Mouse (Mus musculus) stomach, embryonic 16.5 days (tissue): ENCODE results near the gene Pgap3. TPM values are rescaled to one million over a fixed set of nuclear protein-coding genes. Genes with fewer than 3 reads are reported as not detected.

Experiments used
- ATAC-seq: fragments of 200-750 bp; cut with Nextera tagmentation; 2 replicates; pipeline ENCODE4 v1.8.0; 2017; ENCODE audit warnings: moderate number of reproducible peaks, moderate TSS enrichment; ENCODE audit not compliant: insufficient read depth, low FRiP score
- H3K27ac ChIP-seq: fragments of 300-500 bp; sonication (generic); 2 replicates; pipeline ENCODE4 v1.5.1; 2014; ENCODE audit warnings: low read length
- H3K27me3 ChIP-seq: fragments of 300-500 bp; sonication (generic); 2 replicates; pipeline ENCODE4 v1.6.1; 2014; ENCODE audit warnings: low read length, control low read depth, mixed read lengths; ENCODE audit not compliant: control insufficient read depth, insufficient read depth
- H3K36me3 ChIP-seq: fragments of 300-500 bp; sonication (generic); 2 replicates; pipeline ENCODE4 v1.6.1; 2014; ENCODE audit warnings: low read length; ENCODE audit not compliant: control insufficient read depth, insufficient read depth
- H3K4me1 ChIP-seq: fragments of 300-500 bp; sonication (generic); 2 replicates; pipeline ENCODE4 v1.6.1; 2014; ENCODE audit warnings: low read length, control low read depth, mixed read lengths; ENCODE audit not compliant: control insufficient read depth, insufficient read depth
- H3K4me2 ChIP-seq: fragments of 300-500 bp; sonication (generic); 2 replicates; pipeline ENCODE4 v1.6.1; 2014; ENCODE audit warnings: low read depth, low read length, mixed read lengths
- H3K4me3 ChIP-seq: fragments of 300-500 bp; sonication (generic); replicated peaks from 2 replicates; pipeline ENCODE4 v1.5.1; 2014; ENCODE audit warnings: mild to moderate bottlenecking, low read length
- H3K9ac ChIP-seq: fragments of 300-500 bp; sonication (generic); 2 replicates; pipeline ENCODE4 v1.6.1; 2014; ENCODE audit warnings: low read length
- H3K9me3 ChIP-seq: fragments of 300-500 bp; sonication (generic); replicated peaks from 2 replicates; pipeline ENCODE4 v1.6.1; 2016; ENCODE audit warnings: low read length, control low read depth; ENCODE audit not compliant: control insufficient read depth
- WGBS: fragments of 180-500 bp; shearing (Covaris S2); extraction: QIAGEN DNeasy Blood & Tissue Kit; methylation state at CpG from one replicate; pipeline ENCODE4 v1.1.7; 2014; 5-methylcytosine and 5-hydroxymethylcytosine counted together
- polyA plus RNA-seq: library from polyadenylated mRNA; unstranded; fragments of >200 nt; fragmentation: Nextera tagmentation; extraction: Ambion mirVana; gene quantifications from 2 replicates; pipeline ENCODE4 v1.2.1, GENCODE M21; 2015

The Pgap3 gene
- polyA plus RNA-seq, 1 experiment from 2014 or later = 17.0 TPM

DNA sequence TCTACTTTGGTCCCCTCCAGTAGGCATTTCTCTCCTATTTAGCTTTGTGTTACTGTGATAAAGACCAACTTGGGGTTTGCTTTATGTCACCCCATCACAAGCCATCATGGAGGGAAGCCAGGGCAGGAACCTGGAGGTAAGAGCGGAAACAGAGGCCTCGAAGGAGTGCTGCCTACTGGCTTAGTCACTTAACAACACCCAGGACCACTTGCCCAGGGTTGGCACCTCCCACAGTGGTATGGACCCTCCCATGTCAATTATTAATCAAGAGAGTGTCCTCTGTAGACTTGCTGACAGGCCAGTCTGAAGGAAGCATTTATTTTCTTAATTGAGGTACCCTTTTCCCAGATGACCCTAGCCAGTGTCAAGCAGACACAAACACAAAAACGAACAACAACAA, 526 bp upstream of the Pgap3 start:
- no peak for ATAC-seq
- 55% methylated on average over 3 of the region's 3 CpGs for WGBS
- no peaks in the 10 kb centered on the region for H3K9me3 ChIP-seq
- no peaks in the 10 kb centered on the region for H3K36me3 ChIP-seq
- peak overlapping the region; percentile 86 for H3K9ac ChIP-seq
- H3K27ac ChIP-seq = peak overlapping the region; percentile 97
- peaks cover 13% of the 10 kb centered on the region for H3K4me1 ChIP-seq
- H3K4me2 ChIP-seq = peak overlapping the region; percentile 53
- H3K4me3 ChIP-seq = peak overlapping the region; percentile 72
- no peaks in the 10 kb centered on the region for H3K27me3 ChIP-seq

DNA sequence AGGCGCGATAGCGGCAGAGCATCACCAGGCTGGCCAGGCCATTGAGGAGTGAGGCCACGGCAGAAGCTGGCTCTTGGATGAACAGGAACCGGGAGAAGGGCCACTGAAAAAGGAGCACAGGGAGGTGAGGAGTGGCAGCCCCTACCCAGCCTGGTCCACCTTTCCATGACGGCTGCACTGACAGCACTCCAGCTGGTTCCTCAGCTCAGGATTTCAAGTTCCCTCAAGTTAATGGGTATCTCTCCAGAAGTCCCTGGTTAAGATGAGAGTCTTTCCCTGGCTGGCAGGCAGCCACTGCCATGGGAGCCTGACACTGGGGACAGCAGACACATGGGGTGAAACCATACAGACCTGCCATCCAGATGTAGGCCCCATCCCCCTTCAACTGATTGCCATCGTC, 2.3 kb downstream of the Pgap3 start:
- Histone ChIP-seq H3K4me1 (peaks cover 33% of the 10 kb centered on the region), H3K9ac (no peak overlapping the region), H3K4me2 (no peak overlapping the region), H3K27me3 (no peaks in the 10 kb centered on the region), H3K27ac (no peak overlapping the region), H3K36me3 (no peaks in the 10 kb centered on the region), H3K9me3 (no peaks in the 10 kb centered on the region), H3K4me3 (no peak overlapping the region)
- 93% methylated on average over 7 of the region's 7 CpGs for WGBS
- ATAC-seq = no peak

DNA sequence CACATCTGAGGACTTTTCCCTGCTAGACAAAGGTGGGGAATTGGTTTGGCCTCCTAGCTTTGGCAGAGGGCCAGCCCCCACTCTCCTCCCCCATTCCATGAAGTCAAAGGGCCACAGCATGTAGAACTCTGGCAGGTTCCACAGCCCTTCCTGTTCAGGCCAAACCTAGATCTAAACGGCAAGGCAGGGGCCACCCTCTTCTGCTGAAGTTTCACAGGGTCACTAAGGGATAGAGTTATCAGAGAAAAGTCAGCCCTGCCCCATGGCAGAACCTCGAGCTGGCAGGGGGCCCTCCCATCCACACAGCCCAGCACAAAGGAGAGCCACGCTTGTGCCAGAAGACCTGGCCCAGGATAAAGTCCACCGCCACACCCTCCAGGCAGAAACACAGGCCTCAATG, 5.2 kb downstream of the Pgap3 start:
- ATAC-seq = peak; percentile 81
- Histone ChIP-seq H3K4me2 (no peak overlapping the region), H3K4me1 (peaks cover 42% of the 10 kb centered on the region), H3K9ac (peak overlapping the region; percentile 7; the same call in 1 of the 2 replicates), H3K9me3 (no peaks in the 10 kb centered on the region), H3K4me3 (no peak overlapping the region), H3K36me3 (no peaks in the 10 kb centered on the region), H3K27ac (peak overlapping the region; percentile 93), H3K27me3 (no peaks in the 10 kb centered on the region; the same call in 1 of the 2 replicates)
- WGBS = 39% methylated on average over 4 of the region's 4 CpGs

DNA sequence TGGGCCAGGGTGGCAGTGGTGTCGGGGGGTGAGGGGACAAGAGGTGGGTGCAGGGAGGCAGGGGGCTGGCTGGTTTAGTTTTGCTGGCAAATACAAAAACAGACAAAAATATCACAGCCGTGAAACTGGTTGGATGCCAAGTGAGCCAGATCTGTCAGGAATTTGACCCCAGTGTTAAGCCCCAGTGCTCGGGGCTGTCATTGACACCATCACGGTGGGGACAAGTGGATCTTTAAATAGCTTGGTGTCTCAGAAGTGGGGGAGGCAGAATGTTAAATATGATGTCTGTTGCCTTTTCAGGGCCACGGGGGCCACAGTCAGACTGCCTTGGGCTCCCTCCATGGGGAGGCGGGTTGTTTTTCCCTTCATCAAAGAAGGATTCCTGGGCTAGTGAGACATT, 6.0 kb downstream of the Pgap3 start:
- ATAC-seq = no peak
- 33% methylated on average over 6 of the region's 6 CpGs for WGBS
- Histone ChIP-seq H3K9me3 (no peaks in the 10 kb centered on the region), H3K4me1 (peaks cover 36% of the 10 kb centered on the region), H3K9ac (0 out of 2 replicates have a peak overlapping the region, but pooled peaks have one; percentile 48), H3K4me2 (no peak overlapping the region), H3K4me3 (no peak overlapping the region), H3K36me3 (no peaks in the 10 kb centered on the region), H3K27me3 (no peaks in the 10 kb centered on the region; the same call in 1 of the 2 replicates), H3K27ac (peak overlapping the region; percentile 93)

DNA sequence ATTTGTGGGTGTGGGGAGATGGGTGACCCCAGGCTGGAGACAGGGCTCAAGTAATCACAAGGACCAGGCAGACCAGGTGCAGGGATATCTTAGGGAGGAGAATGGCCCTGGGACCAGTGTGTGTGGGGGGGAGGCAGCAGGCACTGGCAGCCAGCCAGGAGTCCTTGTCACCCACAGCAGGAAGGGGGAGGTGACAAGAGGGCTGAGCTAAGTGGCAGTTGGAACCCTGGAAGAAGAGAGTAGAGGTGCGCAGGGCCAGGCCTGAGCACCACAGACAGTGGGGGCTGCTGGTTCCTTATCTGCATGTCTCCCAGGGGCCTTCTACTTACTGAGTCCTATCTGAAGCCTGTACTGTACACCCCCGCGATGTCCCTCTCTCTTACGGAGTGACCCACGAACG, 7.0 kb downstream of the Pgap3 start:
- whole genome bisulfite sequencing = 60% methylated on average over 6 of the region's 6 CpGs
- H3K4me2 ChIP-seq = no peak overlapping the region
- ATAC-seq = peak; percentile 72; the same call in 1 of the 2 replicates
- no peaks in the 10 kb centered on the region for H3K36me3 ChIP-seq
- peaks cover 4% of the 10 kb centered on the region; the same call in 1 of the 2 replicates for H3K27me3 ChIP-seq
- H3K9ac ChIP-seq = peak overlapping the region; percentile 48
- H3K9me3 ChIP-seq = no peaks in the 10 kb centered on the region
- peaks cover 36% of the 10 kb centered on the region for H3K4me1 ChIP-seq
- H3K4me3 ChIP-seq = no peak overlapping the region
- peak overlapping the region; percentile 93 for H3K27ac ChIP-seq

DNA sequence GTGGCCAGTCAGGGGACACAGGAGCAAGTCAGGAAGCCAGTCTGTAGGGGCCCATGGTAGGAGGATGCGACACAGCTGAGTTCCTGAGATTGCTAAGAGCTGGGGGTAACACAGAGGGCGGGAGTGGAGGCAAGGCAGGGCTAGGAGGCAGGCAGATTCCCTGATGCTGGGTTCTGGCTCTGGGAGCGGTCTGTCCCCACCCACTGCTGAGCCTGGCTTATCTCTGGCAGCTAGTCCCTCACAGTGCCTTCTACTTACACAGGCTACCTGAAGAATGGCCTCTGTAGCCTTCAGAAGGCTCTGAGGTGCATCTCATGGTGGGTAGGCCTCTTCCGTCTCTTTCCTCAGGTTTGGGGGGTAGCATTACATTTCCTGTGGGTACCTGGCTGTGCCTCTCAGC, 7.6 kb downstream of the Pgap3 start:
- Histone ChIP-seq H3K27ac (peak overlapping the region; percentile 93), H3K9me3 (no peaks in the 10 kb centered on the region), H3K9ac (peak overlapping the region; percentile 54; the same call in 1 of the 2 replicates), H3K4me2 (peak overlapping the region; percentile 27; the same call in 1 of the 2 replicates), H3K27me3 (peaks cover 6% of the 10 kb centered on the region; the same call in 1 of the 2 replicates), H3K4me3 (no peak overlapping the region), H3K4me1 (peaks cover 36% of the 10 kb centered on the region), H3K36me3 (no peaks in the 10 kb centered on the region)
- ATAC-seq = peak; percentile 26; the same call in 1 of the 2 replicates
- 42% methylated on average over 4 of the region's 4 CpGs for WGBS

DNA sequence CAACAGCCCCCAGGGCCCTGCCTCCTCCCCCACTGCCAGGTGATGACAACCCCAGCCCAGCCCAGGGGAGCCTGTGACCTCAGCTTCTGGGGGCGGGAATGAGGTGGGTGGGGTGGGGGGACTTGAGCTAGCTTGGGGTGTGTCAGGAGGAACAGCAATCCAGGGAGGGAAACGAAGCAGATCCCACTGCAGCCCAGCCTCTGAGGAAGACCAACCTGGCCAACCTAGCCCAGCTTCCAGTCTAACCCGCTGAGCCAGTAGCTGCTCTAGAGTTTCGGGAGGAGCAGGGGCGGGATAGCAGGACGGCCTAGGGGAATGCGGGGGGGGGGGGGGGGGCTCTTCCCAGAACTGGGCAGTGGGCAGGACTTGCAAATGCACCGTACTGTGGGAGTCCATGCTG, 8.3 kb downstream of the Pgap3 start:
- H3K9ac ChIP-seq = peak overlapping the region; percentile 39; the same call in 1 of the 2 replicates
- H3K9me3 ChIP-seq = no peaks in the 10 kb centered on the region
- H3K4me2 ChIP-seq = peak overlapping the region; percentile 27; the same call in 1 of the 2 replicates
- H3K4me3 ChIP-seq = no peak overlapping the region
- no peaks in the 10 kb centered on the region for H3K36me3 ChIP-seq
- peak; percentile 21; the same call in 1 of the 2 replicates for ATAC-seq
- 10% methylated on average over 6 of the region's 8 CpGs for WGBS
- H3K27me3 ChIP-seq = peaks cover 12% of the 10 kb centered on the region; the same call in 1 of the 2 replicates
- H3K4me1 ChIP-seq = peaks cover 36% of the 10 kb centered on the region
- H3K27ac ChIP-seq = peak overlapping the region; percentile 93

DNA sequence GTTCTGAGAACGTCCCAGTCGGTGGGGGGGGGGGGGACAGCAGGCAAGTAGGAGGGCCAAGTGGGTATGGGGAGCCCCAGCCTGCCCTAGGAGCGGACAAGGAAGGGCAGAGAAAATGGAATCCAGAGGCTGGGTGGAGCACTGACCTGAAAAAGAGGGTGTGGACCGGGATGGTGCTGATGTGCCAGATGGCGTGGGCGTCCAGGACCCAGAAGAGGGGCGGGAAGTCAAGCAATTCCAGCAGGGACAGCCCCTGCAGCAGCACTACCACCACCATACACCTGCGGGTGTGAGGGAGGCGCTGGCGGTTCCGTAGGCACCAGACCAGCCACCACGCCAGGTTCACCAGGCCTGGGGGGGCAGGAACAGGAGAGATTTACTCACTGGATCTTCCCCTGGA, 10.1 kb downstream of the Pgap3 start:
- Histone ChIP-seq H3K4me3 (no peak overlapping the region), H3K4me1 (peaks cover 34% of the 10 kb centered on the region)
- WGBS = 74% methylated on average over 12 of the region's 12 CpGs

DNA sequence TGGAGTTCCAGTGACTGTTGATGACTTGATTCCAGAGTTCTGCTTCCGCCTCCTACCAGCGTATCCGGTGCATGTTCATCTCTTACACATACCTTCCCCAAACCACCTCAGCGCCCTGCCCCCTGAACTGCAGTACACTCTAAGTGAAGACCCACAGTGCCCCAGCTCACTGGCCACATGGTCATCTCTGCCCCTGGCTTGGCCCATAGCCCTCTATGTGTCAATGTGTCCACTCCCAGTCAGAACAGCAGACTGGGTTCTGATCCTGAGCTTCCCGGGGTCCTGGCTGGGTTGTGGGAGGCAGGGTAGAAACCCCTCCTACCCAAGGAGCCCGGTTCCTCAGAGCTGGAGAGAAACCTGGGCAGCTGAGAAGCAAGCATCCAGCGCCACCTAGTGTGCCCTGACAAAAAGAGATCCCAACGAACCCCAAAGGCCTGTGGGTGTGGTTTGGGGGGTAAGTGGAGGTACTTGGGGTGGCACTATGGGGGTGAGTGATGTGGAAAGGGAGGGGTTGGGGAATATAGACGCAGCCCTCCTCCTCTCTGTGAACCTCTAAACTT, 11.0 kb downstream of the Pgap3 start:
- 27% methylated on average over 9 of the region's 9 CpGs for WGBS
- ATAC-seq = no peak
- Histone ChIP-seq H3K4me3 (no peak overlapping the region), H3K4me2 (no peak overlapping the region), H3K36me3 (no peaks in the 10 kb centered on the region), H3K4me1 (peaks cover 27% of the 10 kb centered on the region), H3K27ac (no peak overlapping the region), H3K9ac (no peak overlapping the region; the same call in 1 of the 2 replicates), H3K27me3 (peaks cover 27% of the 10 kb centered on the region), H3K9me3 (no peaks in the 10 kb centered on the region)

More for the DNA sequence above, 10.1 kb downstream of the Pgap3 start:
- peaks cover 27% of the 10 kb centered on the region for H3K27me3 ChIP-seq
- no peak for ATAC-seq
- H3K9ac ChIP-seq = peak overlapping the region; percentile 11; the same call in 1 of the 2 replicates
- H3K4me2 ChIP-seq = no peak overlapping the region
- H3K9me3 ChIP-seq = no peaks in the 10 kb centered on the region
- H3K36me3 ChIP-seq = no peaks in the 10 kb centered on the region
- no peak overlapping the region for H3K27ac ChIP-seq
